Mouse (Mus musculus): ENCODE data around the gene Prkci.

- TF ChIP-seq EP300 (IDR thresholded peaks at IDR 0.05; ENCODE audit: low read depth) (no peak), CTCF (IDR thresholded peaks at IDR 0.05; ENCODE audit: low read depth) (no peak)
Measured at GRCm38 (mm10) chr3:30968531-30969092, 26.9 kb upstream of the Prkci start.
